Mouse (Mus musculus): ENCODE measurements around the gene Stx12. TPM values are rescaled to one million over a fixed set of nuclear protein-coding genes. Genes with fewer than 3 reads are reported as not detected.

Gene Stx12
- total RNA-seq, 2 experiments from 2014 or later, result 98.7 to 100.0 TPM

DNA sequence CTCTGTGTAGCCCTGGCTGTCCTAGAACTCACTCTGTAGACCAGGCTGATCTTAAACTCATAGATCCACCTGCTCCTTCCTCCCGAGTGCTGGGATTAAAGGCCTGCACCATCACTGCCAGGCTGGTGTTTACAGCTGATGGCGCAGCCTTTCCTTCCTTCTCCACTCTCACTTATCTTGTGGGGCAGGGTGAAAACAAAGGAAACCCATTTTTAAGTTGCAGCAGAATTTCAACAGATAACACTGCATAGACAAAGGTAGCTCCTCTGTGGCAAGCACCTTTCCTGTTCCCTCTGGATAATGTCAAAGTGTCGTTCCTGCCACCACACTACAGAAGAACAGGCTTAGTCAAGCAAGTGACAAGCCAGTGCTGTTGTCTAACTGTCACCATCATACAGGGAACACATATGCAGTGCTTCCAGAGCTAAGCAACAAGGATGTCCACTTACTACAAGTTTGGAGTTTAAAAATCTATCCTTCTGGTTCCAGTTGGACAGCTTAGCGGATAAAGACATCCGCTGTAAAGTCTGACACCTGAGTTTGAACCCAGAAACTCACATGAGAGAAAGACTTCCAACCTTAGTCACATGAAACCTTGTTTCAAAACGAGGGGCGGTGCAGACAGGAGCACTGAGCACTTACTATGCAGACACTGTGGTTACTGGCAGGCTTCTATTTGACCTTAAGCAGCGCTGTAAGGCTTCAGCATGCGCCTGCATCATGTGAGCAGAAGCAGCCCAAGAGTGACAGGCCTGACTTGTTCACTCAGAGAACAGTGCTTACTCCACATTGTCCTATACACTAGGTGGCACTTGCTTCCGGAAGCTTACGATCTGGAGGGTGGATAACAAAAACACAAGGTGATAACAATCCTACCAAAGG, 10.6 kb downstream of the Stx12 start:
- intact Hi-C loops (cut with DNase I), result no loop called here
- DNase-seq (ENCODE audit: low spot score in 2 of 2), result no peak

DNA sequence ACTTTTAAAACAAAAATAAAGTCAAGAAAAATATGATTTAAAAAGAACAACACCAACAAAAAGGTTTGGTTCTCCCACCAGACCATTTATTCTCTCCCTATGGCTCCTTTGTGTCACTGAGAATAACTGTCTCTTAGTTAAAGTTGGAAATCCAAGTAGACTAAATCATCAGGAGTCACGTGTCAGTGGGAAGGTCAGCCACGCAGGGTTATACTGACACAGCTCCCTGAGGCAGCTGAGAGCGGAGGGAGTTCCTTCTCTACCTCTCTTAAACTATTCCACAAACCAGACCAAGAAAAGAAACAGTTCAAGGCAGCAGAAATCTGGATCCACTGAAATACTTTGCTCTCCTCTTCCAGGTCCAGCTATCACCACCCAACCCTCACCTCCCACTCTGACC, 13.2 kb downstream of the Stx12 start:
- intact Hi-C loops (cut with DNase I), result no loop called here
- DNase-seq (ENCODE audit: low spot score in 2 of 2), result no peak

DNA sequence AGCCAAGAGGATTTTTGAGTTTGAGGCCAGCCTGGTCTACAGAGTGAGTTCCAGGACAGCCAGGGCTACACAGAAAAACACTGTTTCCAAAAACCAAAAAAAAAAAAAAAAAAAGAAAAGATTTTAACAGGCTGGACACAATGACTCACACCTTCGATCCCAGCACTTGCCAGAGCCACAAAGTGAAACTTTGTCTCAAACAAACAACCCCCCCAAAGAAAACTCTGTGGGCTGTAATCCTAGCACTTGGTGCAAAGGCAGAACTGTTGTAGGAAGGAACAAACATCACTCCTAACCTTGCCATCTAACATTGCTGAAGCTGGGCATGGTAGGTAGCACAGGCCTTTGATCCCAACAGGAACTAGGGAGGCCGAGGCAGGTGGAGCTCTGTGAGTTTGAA, 19.5 kb downstream of the Stx12 start:
- intact Hi-C loops (cut with DNase I), result no loop called here
- no peak for DNase-seq (ENCODE audit: low spot score in 2 of 2)

DNA sequence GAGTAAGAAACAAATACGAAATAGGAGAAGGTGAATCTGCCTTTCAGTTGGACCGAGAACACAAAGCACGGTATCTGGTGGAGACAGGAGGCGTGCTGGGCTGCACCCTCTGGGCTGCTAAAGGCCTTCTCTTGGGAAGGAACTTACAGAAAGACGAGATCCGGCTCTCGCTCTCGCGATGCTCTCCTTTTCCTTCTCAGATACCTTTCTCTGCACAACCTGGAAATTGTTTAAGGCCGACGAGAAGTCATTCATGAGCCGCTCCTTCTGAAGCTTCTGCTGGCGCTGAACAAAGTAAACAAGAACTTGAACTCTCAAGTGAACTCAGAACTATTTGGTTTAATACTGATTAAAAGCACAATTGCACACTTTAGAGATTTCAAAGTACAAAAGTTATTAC, 21.3 kb downstream of the Stx12 start:
- DNase-seq (ENCODE audit: low spot score in 2 of 2), result no peak
- intact Hi-C loops (cut with DNase I), result no loop called here

DNA sequence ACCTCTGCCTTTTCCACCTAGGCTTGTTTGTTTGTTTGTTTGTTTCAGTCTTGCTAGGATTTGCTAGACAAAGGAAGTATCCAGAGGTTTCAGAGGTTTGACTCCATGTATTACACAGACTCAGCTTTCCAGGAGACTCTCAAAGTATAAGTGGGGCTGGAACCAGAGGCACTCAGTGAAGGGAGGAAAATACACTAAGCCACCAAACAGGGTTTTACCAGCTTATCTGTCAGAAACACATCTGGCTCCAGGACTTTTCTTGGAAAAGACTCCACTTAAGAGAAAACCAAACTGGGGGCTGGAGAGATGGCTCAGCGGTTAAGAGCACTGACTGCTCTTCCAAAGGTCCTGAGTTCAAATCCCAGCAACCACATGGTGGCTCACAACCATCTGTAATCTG, 23.4 kb downstream of the Stx12 start:
- DNase-seq (ENCODE audit: low spot score in 2 of 2), result no peak
- intact Hi-C loops (cut with DNase I), result no loop called here

DNA sequence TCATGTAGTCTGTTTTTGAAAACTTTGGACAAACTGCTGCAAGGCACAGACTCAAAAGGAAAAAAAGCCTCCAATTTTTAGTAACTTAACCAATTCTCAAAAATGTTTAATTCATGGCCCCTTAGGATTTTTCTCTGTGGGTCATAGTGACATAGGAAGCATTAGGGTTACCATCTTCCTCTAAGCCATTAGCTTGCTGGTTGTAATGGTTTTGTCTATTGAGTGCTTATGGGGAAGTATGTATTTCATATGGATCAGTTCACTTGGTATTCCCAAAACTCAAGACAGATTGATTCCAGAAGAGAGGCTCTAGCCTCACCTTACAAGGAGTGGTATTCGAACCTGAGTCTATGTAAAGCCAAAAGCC, 40.6 kb downstream of the Stx12 start:
- intact Hi-C loops (cut with DNase I), result loop anchor here (2.0 to 5.0 kb wide), 2 partner anchors 76 to 79 kb away; partner anchors contain the start of genes Fam76a and Rpa2
- no peak for DNase-seq (ENCODE audit: low spot score in 2 of 2)

DNA sequence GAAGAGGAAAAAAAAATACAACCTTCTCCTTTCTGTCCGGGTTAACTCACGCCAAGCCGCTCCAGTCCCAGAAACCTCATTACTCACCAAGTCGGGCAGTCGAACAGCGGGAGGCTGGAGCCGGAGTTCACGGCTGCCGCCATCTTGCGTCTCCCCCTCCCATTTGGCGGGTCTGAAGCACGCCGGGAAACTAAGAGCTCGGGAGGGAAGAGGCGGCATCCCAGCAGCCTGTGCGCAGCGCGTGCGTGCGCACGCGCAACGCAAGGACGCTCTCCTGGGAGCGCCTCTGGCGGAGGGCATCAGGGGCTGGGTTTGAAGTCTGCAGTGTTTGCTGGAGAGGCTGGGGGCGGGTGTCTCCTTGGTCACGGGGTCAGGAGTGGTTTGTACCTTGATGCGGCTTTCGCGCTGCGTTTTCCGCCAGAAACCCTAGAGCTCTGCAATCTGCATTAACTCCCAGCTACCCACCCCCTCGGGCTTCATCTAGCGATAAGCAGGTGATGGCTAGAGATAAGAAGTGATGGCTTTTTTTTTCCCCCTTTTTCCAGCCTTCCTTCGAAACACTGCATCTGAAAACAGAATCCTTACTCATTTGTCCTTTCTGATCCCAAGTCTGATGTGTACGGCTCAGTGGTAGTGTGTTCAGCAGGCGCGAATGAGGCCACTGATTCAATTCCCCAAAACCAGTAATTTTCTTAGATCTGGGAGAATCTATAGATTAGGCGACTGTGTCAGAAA, 41.2 kb downstream of the Stx12 start, which contains the start of gene Ppp1r8:
Gene Ppp1r8 (minus strand): TSS at position 200 of the 735 bp plus-strand sequence.
- intact Hi-C loops (cut with DNase I), result loop anchor here (2.0 to 5.0 kb wide), 2 partner anchors 76 to 80 kb away; partner anchors contain the start of genes Fam76a and Rpa2

DNA sequence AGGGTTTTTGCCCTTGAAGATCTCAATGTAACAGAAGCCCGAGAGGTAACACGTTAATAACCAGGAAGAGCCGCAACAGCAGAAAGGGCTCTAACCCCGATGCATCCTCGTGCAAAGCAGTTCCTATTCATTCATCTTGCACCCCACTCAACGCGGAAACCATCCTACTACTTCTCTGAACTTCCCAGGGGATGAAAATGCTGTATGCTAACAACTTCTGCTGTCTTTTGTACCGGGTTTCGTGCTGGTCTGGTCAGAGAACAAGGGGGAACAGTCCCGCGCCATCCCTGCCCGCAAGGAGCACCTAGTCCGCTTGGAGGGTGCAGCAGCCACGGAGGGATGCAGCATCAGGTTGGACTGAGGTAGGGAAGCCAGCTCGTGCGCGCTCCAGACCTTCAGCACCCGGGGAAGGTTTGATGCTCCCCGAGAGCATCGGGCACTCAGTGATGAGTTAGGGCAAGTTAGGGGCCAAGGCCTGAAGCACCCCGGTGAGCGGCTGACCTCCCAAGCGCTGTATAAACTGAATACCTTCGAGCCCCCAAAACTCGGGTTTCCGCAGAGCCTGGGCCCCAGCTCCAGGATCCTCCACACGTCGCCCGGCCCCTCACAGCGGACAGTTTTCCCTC, 41.9 kb downstream of the Stx12 start:
- intact Hi-C loops (cut with DNase I), result loop anchor here (2.0 to 5.0 kb wide), 2 partner anchors 75 to 80 kb away; partner anchors contain the start of genes Fam76a and Rpa2
- DNase-seq (ENCODE audit: low spot score in 2 of 2), result peak; percentile 29 to 30

More for the DNA sequence above, 41.2 kb downstream of the Stx12 start, which contains the start of gene Ppp1r8:
- DNase-seq (ENCODE audit: low spot score in 2 of 2), result peak; percentile 90 to 96

DNA sequence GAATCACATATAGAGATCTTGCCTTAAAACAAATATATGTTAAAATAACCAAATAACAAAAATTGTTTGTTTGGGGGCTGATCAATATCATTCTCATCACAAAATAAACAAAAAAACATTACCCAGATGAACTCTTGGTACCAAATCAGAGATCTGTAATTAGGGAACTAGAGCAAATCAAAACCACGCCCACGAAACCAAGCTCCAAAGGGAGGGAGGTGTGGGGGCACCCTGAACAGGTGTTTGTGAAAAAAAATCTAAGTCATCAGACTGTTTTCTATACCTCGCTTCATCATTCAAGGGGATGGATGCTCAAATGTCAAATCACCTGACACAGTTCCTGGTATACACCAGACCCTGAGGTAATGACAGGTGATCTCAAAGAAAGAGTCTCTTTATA, 42.8 kb downstream of the Stx12 start:
- intact Hi-C loops (cut with DNase I), result loop anchor here (5.0 kb wide), 1 partner anchor 74 kb away; the partner anchor contains the start of gene Rpa2
- no peak for DNase-seq (ENCODE audit: low spot score in 2 of 2)

DNA sequence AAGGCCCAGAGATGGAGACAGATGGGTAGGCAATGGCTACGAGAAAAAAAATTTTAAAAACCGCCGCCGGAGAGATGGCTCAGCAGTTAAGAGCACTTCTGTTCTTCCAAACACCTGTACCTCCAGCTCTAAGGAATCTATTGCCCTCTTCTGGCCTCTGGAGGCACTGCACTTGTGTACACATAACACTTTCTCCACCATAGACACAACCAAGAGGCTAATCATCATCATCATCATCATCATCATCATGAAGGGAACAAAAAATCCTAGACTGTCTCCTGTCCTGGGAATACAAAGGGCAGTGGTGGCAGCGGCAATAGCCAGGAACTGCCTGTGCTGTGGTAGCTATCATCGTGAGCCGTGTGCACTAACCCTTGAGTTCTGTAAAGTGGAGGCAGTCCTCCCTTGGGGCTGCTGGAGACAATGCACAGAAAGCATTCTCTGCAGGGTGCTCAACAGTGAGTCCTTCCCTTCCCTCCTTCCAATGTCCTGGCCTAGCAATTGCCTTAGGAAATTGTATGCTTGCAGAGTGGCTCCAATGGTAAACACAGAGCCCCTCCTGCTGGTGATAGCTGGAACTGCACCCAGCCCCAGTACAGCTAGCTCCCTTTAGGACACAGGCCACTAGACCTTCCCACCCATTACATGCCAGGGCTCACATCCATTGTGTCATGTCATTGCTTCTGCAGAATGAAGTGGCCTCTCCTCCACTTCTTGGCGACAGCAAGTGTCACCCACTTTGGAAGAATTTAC, 60.5 kb downstream of the Stx12 start:
- intact Hi-C loops (cut with DNase I), result loop anchor here (1.0 kb wide), 1 partner anchor 47 kb away; no protein-coding TSS in a partner anchor

DNA sequence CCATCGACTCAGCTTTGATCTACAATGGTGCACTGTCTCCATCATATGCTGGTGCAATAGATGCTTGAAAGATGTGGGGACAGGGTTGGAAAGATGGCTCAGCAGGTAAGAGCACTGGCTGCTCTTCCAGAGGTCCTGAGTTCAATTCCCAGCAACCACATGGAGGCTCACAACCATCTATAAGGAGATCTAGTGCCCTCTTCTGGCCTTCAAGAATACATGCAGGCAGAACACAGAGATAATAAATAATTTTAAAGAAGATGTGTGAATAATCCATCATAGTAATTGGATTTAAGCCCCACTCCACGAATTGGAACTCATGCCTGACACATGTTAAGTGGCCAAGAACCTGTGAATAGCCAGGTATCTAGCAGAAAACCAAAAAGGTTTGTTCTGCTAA, 65.9 kb downstream of the Stx12 start:
- no peak for DNase-seq (ENCODE audit: low spot score in 2 of 2)

More for the DNA sequence above, 60.5 kb downstream of the Stx12 start:
- peak; percentile 55 to 78 for DNase-seq (ENCODE audit: low spot score in 2 of 2)

DNA sequence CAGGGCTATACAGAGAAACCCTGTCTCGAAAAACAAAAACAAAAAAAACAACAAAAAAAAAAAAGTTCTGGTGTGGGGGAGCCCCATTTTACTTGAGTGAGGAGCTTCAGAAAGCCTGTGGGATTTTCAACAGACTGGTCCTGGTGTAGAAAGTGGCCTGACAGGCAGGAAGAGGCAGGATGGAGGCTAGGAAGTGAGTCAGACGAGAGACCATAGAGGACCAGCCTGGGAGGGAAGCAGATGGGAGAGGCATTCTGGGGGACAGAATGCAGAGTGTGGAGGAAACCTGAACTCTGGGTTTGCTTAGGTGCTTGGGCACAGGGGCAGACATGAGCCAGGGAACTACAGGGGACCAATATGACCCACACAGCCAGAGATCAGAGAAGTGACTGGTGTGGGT, 67.5 kb downstream of the Stx12 start:
- DNase-seq (ENCODE audit: low spot score in 2 of 2), result no peak
- intact Hi-C loops (cut with DNase I), result no loop called here

More for the DNA sequence above, 65.9 kb downstream of the Stx12 start:
- intact Hi-C loops (cut with DNase I), result no loop called here

DNA sequence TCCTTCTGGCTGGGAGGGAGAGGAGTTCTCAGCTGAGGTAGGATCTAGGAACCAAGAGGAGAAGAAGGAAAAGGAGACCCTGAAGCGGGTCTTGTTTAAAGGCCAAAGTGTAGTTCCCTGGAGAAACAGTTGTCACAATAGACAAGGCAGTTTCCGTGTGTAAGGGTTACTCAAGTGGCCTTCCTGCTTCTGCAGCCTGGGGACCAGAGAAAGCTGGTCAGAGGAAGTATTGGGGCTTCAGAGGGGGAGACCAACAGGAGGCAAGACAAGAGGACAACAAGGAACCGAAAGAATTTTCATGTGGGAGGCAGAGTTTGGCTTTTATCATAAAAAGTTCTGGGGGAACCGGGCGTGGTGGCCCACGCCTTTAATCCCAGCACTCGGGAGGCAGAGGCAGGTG, 67.9 kb downstream of the Stx12 start:
- no peak for DNase-seq (ENCODE audit: low spot score in 2 of 2)
- intact Hi-C loops (cut with DNase I), result no loop called here

DNA sequence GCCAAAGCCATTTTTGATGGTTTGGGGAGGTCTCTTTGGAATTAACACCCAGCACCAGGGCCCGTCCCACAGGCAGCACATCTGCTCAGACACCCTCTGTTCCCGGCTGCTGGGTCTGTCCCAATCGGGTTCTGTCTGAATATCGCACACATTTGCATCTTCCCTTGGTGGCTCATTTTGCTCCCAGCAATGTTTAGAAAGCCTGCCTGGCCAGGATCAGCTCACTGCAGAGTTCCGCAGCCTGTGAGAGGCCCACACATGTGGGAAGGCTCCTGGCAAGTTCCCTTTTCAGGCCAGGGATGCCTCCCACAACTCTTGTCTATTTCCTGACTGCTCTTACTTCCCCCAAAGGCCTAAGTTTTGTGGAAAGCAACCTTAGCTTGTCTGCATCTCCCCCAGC, 74.7 kb downstream of the Stx12 start:
- DNase-seq (ENCODE audit: low spot score in 2 of 2), result peak; percentile 53 to 94
- intact Hi-C loops (cut with DNase I), result no loop called here

DNA sequence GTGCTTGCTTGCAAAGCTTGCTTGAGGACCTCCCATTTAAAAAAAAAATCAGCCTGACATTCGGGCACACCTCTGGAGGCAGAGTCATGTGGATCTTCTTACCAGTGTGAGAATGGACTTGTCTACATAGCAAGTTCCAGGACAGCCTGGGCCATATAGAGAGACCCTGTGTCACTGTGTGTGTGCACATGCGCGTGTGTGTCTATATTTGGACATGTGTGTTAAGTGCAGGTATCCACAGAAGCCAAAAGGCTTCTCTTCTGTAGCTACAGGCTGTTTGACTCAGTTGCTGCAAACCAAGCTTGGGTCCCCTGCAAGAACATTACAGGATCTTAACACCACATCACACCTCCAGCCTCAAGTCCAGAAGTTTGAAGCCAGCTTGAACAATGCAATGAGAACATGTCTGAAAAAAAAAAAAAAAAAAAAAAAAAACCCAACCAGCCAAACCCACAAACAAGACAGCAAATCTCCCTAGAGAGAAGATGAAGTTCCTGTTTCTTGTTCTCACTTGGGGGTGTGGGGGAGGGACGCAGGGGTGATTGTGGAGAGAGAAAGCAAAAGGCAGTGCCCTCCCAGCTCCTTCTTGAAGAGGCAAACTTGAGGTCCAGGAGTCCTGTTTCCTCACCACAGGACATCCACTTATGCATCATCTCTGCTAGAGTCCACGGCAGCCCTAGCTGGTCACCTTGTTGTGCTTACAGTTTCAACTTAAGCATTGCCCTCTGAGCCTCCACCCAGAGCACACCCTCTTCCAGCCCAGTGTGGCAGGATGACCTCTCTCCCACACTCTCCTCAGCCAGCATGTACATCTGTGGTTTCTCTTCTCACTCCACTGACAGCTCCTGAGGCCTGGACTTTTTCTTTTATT, 76.3 kb downstream of the Stx12 start:
- no peak for DNase-seq (ENCODE audit: low spot score in 2 of 2)
- intact Hi-C loops (cut with DNase I), result no loop called here

DNA sequence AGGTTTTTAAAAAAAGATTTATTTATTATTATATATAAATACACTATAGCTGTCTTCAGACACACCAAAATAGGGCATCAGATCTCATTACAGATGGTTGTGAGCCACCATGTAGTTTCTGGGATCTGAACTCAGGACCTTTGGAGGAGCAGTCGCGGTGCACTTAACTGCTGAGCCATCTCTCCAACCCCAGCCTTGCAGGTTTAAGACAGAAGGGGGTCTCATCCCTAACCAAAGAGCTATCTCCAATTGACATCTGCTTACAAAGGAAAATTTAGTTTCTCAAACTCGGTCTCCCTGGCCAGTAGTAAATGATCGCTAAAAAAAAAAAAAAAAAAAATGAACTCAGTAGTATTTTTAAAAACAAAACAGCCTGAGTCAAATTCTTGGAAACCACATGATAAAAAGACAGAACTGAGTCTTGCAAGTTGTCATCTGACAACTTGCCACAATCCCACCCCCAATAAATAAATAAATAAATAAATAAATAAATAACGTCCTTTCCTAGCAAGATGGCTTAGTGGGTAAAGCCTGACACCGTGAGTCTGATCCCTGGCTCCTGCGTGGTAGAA, 77.6 kb downstream of the Stx12 start:
- DNase-seq (ENCODE audit: low spot score in 2 of 2), result no peak
- intact Hi-C loops (cut with DNase I), result no loop called here

DNA sequence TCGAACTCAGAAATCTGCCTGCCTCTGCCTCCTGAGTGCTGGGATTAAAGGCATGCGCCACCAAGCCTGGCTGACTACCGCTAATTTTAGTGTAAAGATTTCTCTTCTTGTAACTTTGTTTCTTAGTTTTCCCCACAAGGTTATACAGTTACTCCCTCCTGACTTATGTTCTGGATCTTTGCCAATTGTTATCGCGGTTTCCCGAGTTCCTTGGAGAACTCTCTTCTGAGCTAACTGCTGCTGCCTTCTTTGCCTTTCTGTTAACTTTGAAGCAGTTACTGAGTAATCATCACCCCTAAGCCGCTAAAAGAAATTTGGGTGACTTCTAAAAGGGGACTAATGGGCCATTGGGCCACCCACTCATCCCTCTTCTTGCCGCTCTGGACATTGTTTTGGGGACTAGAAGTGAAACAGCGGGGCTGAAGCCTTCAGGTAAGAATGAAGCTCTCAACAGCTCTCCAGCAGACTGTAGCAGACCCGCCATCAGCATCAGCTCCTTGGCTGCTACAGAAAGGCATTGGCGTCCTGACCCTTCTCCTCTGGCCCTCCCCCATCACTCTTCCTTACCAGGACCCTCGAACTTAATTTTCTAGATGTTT, 78.6 kb downstream of the Stx12 start:
- no peak for DNase-seq (ENCODE audit: low spot score in 2 of 2)
- intact Hi-C loops (cut with DNase I), result no loop called here

DNA sequence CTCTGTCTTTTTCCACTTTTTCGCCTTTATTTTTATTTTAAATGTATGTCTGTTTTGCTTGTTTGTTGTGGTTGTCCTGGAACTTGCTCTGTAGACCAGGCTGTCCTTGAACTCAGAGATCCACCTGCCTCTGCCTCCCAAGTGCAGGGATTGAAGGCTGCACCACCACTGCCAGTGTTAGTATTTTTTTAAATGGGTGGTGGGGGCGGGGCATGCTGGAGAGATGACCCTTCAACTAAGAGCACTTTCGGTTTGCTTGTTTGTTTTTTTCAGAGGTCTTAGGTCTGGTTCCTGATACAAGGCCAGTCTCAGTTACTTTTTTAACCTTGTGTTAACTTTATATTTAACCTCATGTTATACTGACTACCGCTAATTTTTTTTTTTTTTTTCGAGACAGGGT, 79.2 kb downstream of the Stx12 start:
- intact Hi-C loops (cut with DNase I), result no loop called here
- no peak for DNase-seq (ENCODE audit: low spot score in 2 of 2)
